Mouse (Mus musculus) B cell, adult 62 days (primary cell): ENCODE measurements around the gene Olfr539. TPM values are rescaled to one million over a fixed set of nuclear protein-coding genes. Genes with fewer than 3 reads are reported as not detected.

Experiments used
- total RNA-seq: library from RNA; stranded (reverse); gene quantifications from 4 replicates; pipeline ENCODE4 v1.2.4, GENCODE M21; 2023

Gene Olfr539
- not detected in 4 replicates for total RNA-seq

DNA sequence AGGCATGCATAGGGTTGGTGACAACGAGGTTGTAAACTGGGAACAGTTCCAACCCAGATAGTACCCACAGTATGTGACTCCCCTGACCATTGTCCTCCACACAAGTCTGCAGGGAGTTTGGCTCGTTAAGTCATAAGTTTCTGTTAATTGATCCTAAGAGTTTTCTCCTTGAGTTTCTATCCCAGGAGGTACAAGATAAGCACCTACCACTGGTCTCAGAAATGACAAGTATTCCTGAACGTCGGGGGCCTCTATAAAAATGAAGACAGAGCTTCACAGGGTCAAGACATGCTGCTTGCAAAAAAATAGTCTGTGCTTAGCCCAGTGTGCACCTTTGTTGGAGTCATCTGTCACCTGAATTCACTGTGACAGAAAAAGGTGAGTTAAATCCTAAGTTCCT lies at the start of gene Olfr539:
Olfr539 (plus strand) TSS at position 301 of the 400 bp plus-strand sequence.

DNA sequence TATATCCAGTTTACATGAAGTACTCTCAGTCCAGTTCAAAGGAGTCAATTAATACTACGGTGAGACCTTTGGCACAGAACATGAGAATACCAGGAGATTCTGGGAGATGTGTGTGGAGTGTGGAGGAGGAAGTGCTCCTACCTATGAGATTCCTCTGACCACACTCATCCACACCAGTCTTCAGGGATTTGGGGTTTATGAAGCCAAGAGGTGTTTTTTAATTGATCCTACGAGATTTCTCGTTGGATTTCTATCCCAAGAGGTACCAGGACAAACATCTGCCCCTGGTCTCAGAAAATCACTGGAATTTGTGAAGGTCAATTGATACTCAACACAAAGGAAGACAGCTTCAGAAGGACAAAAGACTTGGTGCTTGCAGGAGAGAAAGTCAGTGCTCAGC lies 31.1 kb upstream of the Olfr539 start, which contains the start of gene Olfr61:
Olfr61 (plus strand) TSS at position 301 of the 400 bp plus-strand sequence.

GRCm38 (mm10) chr7:140646152-140646551 lies 13.6 kb upstream of the Olfr539 start, which contains the start of gene Olfr53:
Gene Olfr53, plus strand, starts transcription at chr7:140646452.

GRCm38 (mm10) chr7:140681651-140682050 lies 21.9 kb downstream of the Olfr539 start, which contains the start of gene Olfr45:
Gene Olfr45, plus strand, starts transcription at chr7:140681951.

GRCm38 (mm10) chr7:140696967-140697366 lies 37.2 kb downstream of the Olfr539 start, which contains the start of gene Olfr541:
Gene Olfr541, plus strand, starts transcription at chr7:140697267.

Other genes starting within 250 kb of the Olfr539 start
- gene Olfr532, start 238.3 kb upstream of the Olfr539 start, total RNA-seq: not detected in 4 replicates
- not detected in 4 replicates for gene Olfr533, start 196.6 kb upstream of the Olfr539 start, total RNA-seq
- not detected in 4 replicates for gene Olfr535, start 175.7 kb upstream of the Olfr539 start, total RNA-seq
- gene Olfr536, start 152.5 kb upstream of the Olfr539 start, total RNA-seq: not detected in 4 replicates
- gene Olfr538, start 92.0 kb upstream of the Olfr539 start, total RNA-seq: not detected in 4 replicates
- gene Olfr46, start 58.7 kb upstream of the Olfr539 start, total RNA-seq: not detected in 4 replicates
- not detected in 4 replicates for gene Olfr61, start 31.0 kb upstream of the Olfr539 start, total RNA-seq
- not detected in 4 replicates for gene Olfr53, start 13.5 kb upstream of the Olfr539 start, total RNA-seq
- gene Olfr45, start 22.0 kb downstream of the Olfr539 start, total RNA-seq: not detected in 4 replicates
- not detected in 4 replicates for gene Olfr541, start 37.3 kb downstream of the Olfr539 start, total RNA-seq
- not detected in 4 replicates for gene Cyp2e1, start 103.8 kb downstream of the Olfr539 start, total RNA-seq
- not detected in 4 replicates for gene Syce1, start 127.9 kb downstream of the Olfr539 start, total RNA-seq
- gene Zfp941, start 162.2 kb downstream of the Olfr539 start, total RNA-seq: not detected in 4 replicates
- gene Urah, start 175.1 kb downstream of the Olfr539 start, total RNA-seq: not detected in 4 replicates
- gene Scgb1c1, start 185.6 kb downstream of the Olfr539 start, total RNA-seq: not detected in 4 replicates
- gene Odf3, start 187.9 kb downstream of the Olfr539 start, total RNA-seq: not detected in 4 replicates
- not detected in 4 replicates for gene Gm45785, start 196.4 kb downstream of the Olfr539 start, total RNA-seq
- gene Ric8a, start 197.0 kb downstream of the Olfr539 start, total RNA-seq: 93.4 to 117 TPM (median 99.1 TPM) in 4 replicates
- gene Bet1l, start 197.6 kb downstream of the Olfr539 start, total RNA-seq: 18.9 to 23.9 TPM (median 22.0 TPM) in 4 replicates
- gene Psmd13, start 222.0 kb downstream of the Olfr539 start, total RNA-seq: 76.1 to 84.1 TPM (median 77.2 TPM) in 4 replicates
- 7.3 to 10.8 TPM (median 8.6 TPM) in 4 replicates for gene Sirt3, start 222.4 kb downstream of the Olfr539 start, total RNA-seq
- gene Cox8b, start 240.5 kb downstream of the Olfr539 start, total RNA-seq: not detected in 4 replicates